Mouse (Mus musculus) adrenal gland, adult 8-10 months (tissue): Measurements from ENCODE around the gene Tbc1d8b. TPM values are rescaled to one million over a fixed set of nuclear protein-coding genes. Genes with fewer than 3 reads are reported as not detected.
"Not testable (repeated sequence)": the region's sequence is repeated elsewhere in the genome, so short reads cannot be mapped to it uniquely, and the experiment has no call there.

Experiments used
- DNase-seq: peaks from one replicate; pipeline ENCODE4 v3.0.0; 2022
- total RNA-seq, 4 experiments: library from RNA; stranded (reverse); gene quantifications; 2 replicates each; pipeline ENCODE4 v1.2.4; 2022

The Tbc1d8b gene
- 10 to 100 TPM in 2 of 4 experiments, 1 to 10 TPM in 2; 8.5 to 12.9 (median 10.8) TPM for total RNA-seq

DNA sequence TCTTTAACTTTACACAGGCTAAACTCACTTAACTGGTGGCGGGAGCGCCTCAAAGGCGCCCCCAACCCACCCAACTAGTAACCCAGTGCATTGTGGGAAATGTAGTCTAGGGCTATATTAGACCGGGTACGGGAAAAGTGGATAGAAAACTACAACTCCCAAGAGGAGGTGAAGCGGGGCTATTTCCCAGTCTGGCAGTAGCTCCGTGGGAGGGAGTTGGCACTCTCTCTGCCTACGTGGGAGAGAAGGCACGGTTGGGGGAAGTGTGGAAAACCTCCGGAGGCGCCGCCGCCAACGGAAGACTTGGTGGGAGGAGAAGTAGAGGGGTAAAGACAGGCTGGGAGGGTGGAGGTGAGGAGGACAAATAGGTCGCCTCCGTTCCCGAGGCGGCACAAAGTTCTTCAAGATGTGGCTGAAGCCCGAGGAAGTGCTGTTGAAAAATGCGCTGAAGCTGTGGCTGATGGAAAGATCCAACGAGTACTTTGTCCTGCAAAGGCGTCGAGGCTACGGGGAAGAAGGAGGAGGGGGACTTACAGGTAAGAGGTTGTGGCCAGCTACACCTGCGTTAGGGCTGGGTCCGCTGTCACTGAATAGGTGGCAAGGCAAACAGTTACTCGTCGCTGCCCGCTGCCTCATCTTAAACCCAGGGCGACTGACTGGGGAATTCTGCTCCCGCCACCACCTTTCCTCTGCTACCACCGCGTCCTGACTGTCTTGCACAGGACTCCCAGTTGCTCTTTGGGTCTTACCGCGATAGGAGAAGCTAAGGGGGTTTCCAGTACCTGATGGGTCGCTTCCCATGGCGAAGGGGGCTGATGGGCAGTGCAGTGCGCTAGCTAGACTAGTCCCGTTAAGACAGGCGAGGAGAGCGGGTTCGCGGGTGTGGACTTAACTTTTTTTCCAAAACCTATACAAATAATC lies at the start of gene Tbc1d8b:
Gene Tbc1d8b, plus strand, starts transcription at position 222 of the 921 bp plus-strand sequence.
- peak; percentile 75 for DNase-seq

DNA sequence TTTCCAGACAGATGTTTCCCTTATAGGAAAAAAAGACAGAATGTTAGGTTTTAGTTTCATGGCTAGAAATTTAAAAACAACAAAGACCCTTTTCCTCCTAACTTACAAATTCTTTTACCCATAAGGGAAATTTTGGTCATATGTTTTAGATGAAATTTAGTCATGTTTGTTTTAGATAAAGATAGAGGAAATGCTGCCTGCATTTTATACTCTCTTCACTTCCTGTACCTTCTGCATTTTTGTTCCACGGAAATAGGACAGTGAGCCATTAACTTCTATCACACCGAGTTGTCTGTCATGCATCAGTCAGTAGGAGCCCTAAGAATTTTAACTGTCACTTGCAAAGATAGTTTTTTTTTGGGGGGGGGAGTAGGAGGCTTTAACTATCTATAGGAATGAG lies 45.1 kb upstream of the Tbc1d8b start:
- no peak for DNase-seq

DNA sequence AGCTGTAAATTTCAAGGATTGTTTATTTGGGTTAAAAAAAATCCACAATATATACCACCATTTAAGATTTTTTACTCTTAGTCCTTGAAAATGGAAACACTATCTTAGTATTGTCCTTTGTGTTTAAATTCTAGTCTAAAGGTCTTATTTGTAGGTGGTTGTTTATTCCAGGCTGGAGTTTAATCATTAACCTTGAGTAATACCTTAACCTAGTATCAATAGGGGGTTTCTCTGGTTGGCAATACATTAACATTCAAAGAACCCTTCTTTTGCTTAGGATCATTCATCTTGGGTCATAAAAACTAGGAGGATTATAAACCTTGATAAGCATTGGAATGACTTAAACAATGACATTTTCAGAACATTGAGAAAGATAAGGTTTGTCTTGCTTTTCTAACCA lies 44.4 kb upstream of the Tbc1d8b start:
- DNase-seq, result no peak

DNA sequence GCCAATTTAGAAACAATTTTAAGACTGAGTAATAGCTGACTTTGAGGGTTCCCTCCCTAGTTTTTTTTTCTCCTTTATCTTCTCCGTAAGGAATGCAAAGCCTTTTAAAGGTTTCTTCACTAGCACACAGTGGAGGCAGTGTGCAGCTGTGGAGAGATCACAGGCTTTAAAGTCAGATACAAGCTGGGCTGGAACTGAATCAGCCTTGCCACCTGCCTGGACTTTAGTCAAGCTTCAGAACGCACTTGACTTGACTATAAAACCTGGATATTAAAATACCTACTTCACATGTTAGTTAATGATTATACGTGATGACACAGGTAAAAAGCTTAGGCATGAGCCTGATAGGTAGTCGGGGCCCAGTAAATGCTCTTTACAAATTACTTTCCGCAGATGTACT lies 32.6 kb upstream of the Tbc1d8b start:
- no peak for DNase-seq

DNA sequence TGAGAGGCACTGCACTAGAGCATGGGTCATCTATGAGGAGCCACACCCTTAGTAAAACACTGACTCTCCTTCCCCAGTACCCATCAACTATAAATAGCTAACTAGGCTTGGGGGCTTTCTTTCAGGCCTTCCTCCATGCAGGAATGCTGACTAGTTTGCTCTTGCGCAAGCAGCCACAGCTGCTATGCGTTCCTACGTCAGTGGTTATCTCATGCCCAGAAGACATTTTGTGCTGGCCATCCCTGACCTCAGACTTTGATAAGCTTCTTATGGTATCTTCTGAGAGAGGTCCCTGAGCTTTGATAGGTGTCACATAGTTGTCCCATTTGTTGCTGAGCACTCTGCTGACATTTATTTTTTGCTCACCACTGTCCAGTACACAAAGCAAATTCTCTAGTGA lies 31.5 kb upstream of the Tbc1d8b start:
- DNase-seq, result no peak

DNA sequence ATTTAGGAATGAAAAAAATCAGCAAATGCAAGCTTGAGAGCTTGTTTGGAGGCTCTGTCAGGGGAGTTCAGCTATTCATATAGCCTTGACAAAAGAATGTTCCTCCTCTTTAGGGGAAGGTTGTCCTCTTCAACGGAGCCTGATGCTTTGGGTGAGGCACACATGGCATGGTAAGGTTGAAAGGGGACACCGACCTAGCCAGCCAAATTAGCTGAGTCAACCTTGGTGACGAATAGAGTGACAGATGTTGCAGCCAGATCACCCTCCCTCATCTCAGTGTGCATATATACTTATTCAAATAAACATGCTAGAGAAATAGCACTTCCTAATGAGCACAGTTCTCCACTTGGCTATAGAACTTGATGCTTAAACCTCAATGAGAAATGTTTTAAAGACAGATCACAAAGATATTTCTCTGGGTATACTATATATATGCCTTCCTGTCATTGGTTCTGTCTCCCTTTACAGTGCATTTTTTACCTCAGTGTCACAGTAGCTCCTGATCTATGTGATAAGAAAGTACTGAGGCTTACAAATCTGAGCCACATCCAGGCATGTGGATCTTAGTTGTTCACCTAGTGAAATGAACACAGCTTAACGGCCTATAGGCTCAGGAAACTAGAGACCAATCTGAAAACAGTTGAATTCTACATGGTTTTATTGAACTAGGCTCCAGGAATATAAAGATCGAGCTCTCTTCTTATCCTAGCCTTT lies 30.3 kb upstream of the Tbc1d8b start:
- DNase-seq, result no peak

DNA sequence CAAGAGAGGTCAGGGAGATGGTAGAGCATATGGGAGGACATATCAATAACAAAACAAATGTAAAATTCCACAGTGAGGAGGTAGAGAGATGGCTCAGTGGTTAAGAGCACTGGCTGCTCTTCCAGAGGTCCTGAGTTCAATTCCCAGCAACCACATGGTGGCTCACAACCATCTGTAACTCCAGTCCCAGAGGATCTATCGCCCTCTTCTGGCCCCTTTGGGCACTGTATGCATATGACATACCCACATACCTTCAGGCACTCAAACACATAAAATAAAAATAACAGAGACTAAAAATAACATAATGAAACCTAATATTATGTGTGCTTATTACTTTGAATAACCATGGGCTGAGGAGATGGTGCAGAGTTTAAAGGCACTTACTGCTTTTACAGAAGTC lies 22.7 kb upstream of the Tbc1d8b start:
- DNase-seq, result no peak

DNA sequence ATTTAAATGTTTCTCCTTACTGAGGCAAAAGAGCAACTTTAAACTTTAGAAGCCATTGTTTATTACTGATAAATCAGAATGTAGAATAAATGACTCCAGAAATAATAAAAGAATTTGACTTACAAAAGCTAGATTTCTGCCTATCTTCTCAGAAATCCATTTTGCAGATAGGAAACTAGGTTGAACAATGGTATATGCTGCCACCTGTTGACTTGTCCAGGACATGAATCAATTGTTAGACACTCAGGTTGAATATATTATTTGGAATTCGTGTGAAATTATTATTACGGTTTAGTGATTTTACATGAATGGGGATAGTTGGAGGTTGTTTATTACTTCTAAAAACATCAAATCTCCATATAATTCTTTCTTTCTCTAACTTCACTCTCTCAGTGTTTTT lies 19.0 kb upstream of the Tbc1d8b start:
- DNase-seq, result no peak

DNA sequence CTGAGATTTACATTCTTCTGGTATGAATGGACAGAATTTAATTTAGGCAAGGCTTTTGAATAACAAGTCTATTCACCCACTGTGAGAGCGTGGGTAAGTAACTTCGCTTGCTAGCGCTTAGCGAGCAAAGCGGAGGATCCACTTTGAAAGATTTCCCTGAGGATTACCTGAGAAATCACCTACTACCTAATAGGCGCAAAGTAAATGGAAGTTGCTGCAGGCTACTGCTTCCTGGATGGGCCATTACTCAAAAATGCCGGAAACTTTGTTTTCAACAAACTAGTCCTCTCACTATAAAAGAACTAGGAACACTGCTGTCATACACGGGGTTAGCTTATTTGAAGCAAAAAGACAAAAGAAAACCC lies 404 bp upstream of the Tbc1d8b start:
- no peak for DNase-seq

DNA sequence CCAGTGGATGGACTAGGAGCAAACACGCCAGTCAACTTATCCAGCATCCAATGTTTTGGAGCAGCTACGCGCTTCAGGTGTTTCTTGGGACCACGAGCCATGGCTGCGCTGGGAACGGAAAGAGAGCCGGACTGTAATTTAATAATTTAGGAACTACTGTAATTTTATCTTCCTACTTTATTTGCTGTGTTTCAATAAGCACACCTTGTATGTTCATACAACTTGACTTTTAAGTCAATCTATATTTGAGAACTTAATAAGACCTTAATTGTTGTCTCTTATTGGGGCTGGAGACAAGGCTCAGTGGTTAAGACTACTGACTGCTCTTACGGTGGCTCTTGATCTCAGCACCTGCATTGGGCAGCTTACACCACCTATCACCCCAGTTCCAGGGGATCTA lies 29.6 kb downstream of the Tbc1d8b start, which contains the start of gene Gm15013:
Gene Gm15013, minus strand, starts transcription at position 101 of the 400 bp plus-strand sequence.
- no peak for DNase-seq

DNA sequence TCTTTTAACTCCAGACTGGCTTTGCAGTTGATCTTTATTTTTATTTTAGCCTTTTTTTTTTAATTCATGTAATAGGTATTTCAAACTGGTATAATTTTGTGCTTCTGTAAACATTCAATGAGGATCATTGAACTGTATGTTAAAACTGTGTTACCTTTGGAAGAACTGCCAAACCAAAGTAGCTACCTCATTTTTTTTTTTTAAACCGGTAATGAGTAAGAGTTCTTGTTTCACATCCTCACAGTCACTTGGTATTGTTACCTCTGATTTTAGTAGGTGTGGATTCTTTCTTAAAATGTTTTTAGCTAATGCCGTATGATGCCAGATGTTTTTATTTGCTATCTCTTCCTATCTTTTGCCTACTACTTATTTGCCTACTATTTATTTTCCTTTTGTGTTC lies 37.6 kb downstream of the Tbc1d8b start:
- DNase-seq, result no peak

DNA sequence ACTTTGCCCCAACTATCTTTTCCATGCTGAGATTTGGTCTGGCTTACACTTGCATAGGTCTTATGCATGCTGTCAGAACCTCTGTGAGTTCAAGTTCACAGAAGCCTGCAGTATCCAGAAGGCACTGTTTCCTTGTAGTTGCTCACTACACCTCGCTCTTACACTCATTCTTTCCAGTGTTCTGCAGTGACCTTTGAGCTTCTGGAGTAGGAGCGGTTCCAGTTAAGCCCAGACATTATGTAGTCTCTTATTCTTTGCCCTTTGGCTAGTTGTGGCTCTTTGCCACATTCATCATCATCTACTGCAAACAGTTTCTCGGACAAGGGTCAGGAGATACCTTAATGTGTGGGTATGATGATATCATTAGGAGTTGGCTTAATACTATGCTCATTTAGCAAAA lies 45.7 kb downstream of the Tbc1d8b start:
- no peak for DNase-seq

DNA sequence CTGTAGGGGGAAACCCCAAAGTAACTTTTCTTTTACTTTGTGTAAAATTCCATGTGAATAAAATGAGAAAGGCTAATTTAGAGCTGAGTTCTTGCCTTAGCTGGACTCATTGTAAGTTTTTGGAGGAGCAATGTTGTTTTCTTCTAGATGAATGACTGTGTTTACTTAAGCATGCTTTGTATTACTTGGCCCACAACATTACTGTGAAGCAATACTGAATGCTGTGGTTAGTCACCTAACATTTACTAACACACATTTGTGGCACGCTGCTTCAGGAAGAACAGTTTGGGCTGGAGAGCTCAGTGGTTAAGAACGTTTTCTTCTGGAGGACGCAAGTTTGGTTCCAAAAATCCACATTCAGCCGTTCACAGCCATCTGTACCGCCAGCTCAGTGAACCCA lies 52.3 kb downstream of the Tbc1d8b start:
- no peak for DNase-seq

DNA sequence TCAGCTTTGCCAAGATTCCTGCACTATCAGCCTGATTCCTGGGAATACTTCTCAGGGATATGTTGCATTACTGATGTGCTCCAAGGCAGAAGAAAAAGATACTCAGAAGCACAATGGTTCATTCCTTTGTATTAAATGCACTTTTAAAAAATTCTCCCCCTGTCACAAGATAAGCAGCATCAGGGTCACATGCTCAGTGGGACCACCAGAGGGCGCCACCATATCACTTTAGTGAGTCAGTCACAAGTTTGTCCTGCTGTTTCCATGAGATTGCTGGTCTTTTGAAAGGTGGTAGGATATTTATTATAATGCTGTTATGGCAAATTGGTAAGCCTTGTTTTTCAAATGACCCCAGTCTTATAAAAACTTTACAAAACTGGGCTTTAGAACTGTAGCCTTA lies 67.1 kb downstream of the Tbc1d8b start:
- no peak for DNase-seq

DNA sequence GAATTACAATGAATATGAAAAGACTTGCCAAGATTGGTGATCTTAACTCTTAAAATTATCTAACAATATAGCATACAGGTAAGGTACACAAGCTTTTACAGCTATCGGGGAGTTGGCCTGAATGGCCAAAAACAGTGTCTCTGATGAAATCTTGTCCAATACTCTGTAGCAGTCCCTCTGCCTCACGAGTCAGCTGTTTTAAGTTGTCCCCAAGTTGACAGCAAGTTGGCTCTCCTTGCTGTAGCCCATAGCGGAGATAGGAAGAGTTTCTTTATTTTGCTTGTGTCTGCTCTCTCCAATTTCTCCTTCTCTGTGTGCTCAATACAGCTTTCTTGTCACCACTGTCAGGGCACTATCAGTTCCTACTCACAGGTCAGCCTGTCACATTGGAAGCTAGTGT lies 73.8 kb downstream of the Tbc1d8b start:
- not testable (repeated sequence) for DNase-seq

DNA sequence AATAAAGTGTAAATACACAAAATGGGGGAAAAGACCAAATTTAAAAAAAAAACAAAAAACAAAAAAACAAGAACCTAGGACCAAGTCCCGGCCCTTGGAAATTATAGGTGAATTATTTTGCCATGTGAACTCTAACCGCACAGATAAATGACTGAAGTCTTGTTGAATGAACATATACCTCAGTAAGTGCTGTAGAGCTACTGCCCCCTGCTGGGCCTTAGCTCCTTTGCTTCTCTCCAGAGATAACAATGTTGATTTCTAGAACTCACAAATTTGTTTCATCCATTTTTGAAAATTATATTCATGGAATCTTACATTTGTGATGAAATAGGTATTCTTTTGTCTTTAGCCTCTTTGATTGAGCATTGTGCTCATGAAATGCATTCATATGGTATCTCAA lies 77.8 kb downstream of the Tbc1d8b start:
- no peak for DNase-seq

DNA sequence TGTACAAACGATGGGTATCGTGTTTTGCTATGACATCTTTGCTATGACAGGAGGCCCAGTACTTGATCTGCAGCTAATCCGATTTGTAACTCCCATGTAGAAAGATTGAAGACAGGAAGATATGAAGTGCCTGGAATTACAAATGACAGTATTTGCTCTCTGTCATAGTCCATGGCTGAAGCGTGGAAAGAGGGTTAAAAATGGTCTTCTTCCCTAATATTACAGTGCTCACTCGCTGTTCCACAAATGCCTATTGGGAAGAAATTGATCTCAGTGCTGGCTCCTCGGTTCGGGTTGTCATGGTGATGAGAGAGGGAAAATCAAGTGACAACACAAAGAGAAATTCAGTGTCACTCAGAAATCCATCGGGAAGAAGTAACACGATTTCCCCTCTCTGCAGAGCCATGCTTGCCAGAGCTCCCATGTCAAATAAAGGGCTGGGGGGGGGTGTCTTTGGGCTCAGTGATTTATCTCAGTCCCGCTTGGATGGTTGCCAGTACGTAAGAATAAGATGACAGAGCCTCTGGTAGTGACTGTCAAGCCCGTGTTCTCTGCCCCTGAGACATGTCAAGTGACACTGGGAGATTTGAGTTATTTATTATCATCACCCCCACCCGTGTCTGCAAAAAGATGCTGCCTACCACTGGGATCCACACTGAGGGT lies 85.3 kb downstream of the Tbc1d8b start:
- DNase-seq, result no peak

DNA sequence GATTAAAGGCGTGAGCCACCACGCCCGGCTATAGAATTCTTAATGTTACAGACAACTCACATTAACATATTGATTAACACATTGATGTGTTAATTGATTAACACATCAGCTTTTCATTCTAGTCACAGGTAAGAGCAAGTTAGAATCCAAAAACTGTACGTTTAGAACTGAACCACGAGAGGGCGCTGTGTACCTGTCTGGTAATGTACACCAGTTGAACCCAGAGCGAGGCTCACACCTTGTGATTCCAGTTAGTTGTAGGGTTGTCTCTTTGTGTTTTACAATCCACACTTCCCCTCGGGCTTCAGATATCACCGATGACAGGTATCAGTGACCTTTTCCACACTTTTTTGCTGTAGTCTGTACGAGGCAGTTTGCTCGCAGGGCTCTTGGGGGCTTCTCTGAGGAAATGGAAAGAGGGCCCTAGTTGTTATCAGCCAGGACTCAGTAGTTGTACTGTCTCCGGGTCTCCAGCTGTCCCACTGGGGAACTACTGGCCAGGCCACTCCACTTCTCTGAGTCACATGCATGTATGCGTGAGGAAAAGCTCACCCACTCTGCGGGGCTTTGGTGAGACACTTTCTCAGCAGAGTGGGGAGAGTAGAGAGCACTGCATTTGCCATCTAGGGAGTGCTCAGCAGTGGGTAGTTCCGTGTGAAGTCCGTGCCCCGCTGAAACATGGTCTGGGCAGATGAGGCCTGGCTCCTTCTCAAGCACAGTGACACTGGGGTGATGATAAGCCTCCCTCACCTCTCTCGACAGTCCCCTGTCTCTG lies 89.7 kb downstream of the Tbc1d8b start:
- DNase-seq, result no peak

DNA sequence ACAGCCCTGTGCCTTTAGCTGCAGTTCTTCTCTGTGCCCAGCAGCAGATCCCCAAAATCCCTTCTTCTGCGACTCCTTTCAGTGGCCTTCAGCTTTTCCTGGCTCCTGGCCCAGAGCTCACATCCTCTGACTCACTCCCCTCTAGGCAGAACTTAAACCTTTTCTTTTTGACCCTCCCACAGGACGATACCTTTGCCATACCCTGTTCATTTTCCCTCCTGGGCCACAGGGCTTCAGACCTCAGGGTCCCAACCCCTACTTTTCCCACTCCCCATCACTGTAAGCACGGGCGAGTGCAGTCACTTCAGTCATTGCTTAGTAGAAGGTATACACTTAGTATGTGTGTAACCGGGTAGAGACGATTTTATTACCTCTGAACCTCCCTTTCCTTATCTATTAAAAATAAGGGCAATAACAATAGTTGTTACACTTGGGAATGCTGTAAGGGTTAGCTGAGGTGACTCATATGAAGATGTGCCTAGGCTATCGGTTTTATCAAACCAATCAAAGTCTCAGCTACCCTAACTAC lies 90.4 kb downstream of the Tbc1d8b start:
- peak; percentile 56 for DNase-seq

DNA sequence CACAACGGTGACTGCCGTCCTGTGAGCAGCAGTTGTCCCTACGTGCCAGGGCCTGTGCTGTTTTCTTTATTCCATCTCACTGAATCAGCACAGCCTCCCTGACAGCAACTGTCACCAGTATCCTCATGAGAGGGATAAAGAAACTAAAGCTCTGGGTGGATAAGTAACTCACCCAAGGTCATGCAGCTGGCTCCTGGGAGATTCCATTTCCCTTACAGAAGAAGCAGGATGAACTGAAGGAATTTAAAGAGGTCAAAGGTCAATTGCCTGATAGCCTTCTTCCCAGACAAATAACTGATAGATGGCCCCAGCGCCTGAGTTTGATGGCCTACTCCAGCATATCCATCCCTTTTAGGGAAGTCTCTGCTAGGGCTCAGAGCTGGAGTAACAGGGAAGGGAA lies 92.6 kb downstream of the Tbc1d8b start:
- no peak for DNase-seq

DNA sequence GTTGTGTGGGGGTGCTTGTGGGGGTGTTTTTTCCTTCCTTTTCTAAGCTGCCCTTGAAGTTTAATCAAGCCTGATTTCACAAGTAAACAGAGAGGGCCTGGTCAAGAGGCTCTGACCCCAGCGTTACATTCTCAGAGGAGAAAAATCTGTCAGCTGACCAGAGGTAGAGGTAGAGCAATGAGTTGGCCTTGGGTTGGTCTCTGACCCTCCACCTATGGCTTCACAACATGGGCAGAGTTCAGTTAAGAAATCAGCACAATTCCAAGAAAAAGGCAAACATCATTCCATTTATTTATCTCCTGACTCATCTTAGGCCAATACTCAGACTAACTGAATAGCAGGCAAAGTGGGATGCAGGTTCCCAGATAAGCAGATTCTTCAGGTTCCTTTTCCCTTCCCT lies 94.1 kb downstream of the Tbc1d8b start:
- no peak for DNase-seq

DNA sequence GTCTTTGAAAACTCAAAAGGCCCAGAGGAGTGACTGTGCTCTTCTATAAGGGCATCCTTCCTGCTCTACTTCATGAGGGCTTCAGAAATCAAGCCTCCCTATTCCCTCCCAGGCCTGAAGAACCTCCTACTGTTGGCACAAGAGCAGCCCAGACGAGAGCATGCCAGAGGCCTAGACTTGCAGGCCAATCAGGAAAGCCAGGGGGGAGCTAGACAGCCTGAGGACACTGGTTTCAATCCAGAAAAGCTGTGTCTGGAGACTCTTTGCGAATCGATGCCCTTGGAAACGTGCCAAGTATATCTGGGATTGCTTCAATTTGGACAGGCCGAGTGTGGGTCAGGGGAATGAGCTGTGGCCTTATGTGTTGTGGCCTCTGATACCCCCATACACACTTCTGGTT lies 94.6 kb downstream of the Tbc1d8b start:
- DNase-seq, result no peak
